Mouse (Mus musculus): ENCODE measurements around the gene Dupd1.
A peak's percentile ranks its signal among the peaks of the same experiment; 100 is the strongest.

- 0 out of 2 replicates have a peak, but pooled peaks have one; percentile 26 for TF ChIP-seq CTCF (IDR thresholded peaks at IDR 0.05; ENCODE audit: borderline replicate concordance, insufficient read depth, low read length)
- no peak for TF ChIP-seq POLR2A (IDR thresholded peaks at IDR 0.05; ENCODE audit: low read depth, low read length)
Measured at GRCm38 (mm10) chr14:21678509-21679285, 35.7 kb downstream of the Dupd1 start.

Data from embryonic fibroblast, embryonic 13.5 days (primary cell).